Mouse (Mus musculus) right cerebral cortex, adult 18-20 months (tissue): ENCODE data around the gene Ski.

Source experiments
- DNase-seq: peaks from one replicate; pipeline ENCODE4 v3.0.0; 2022; ENCODE audit warnings: mixed read lengths

Ski gene

DNA sequence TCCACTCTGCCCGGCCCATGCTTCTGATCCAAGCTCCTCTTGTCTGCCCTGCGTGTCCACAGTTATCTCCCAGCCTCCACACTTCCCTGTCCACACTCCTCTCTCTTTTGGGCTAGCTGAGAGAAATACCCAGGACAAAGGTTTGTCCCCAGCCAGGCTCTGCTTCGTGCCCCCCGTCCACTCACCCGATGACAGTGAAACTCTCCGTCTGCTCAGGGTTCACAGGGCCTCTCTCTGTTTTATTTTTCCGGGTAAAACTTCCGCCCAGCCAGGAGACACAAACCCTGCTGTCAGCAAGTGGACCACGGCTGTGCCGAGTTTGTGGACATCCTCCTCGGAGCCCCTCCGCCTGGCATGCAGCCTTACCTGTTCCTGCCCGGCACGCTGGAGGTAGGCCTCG is 94.0 kb downstream of the Ski start:
- no peak for DNase-seq

DNA sequence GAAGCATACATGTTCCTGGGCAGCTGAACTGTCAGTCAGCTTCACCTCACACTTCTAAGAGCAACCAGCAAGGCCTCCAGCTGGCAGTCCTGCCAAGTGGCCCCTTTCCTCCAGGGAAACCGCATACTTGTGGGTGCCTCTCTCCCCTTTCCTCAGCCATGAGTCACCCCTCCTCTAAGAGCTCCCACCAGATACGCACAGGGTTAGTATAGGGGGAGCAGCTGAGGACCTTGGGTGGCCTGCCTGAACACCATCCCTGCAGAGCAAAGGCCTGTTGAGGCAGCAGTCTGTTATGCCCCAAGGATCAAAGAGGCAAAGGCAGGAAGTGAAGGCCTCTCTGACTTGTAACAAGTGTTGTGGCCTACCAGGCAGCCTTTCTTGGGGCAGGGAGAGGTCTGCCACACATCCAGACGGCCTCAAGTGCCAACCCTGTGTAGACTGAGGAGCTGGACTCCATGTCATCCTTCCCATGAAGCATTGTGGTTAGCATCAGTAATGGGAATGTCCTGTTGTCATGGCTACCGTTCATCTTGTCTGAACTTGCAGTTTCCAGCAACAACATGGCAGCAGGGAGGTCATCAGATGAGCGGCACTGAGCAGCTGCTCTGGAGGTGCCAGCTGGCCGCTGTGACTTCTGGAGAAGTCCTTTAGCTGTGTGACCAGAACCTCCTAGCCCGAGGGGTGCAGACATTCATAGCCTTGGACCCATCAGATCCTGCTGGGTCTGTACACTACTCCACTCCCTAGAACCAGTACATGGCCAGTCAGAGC is 95.6 kb downstream of the Ski start:
- DNase-seq: no peak

DNA sequence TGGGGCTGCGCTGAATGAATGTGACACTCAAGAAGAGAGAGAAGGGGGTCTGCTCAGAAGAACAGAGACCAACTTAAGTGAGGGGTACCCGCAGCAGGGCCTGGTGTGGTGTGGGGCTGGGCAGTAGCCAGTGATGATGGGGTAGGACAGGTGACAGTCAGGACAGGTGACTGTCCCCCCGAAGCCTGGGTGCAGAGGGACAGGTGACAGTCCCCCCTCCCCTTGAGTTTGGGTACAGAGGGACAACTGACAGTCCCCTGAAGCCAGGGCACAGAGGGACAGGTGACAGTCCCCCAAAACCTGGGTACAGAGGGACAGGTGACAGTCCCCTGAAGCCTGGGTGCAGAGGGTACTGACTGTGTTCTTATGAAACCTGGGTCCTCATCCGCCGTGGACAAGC is 96.2 kb downstream of the Ski start:
- DNase-seq: no peak

DNA sequence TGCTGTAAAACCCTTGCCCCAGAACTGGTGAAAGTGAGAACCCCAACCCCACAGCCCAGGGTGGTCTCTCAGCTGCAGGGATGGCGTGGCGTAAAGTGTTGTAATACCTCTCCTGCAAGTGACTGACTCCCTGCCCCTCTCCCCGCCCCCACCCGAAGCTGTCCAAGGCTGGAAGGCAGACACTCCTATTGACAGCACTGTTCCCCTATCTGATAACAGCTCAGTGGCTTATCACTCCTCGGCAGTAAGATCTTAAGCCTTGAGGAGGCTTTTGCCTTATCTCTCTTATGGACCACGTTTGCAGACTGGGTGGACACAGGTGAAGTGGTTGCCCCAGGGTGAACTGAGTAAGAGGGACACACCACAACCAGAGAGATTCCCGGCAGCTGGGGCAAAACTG is 97.1 kb downstream of the Ski start:
- no peak for DNase-seq

DNA sequence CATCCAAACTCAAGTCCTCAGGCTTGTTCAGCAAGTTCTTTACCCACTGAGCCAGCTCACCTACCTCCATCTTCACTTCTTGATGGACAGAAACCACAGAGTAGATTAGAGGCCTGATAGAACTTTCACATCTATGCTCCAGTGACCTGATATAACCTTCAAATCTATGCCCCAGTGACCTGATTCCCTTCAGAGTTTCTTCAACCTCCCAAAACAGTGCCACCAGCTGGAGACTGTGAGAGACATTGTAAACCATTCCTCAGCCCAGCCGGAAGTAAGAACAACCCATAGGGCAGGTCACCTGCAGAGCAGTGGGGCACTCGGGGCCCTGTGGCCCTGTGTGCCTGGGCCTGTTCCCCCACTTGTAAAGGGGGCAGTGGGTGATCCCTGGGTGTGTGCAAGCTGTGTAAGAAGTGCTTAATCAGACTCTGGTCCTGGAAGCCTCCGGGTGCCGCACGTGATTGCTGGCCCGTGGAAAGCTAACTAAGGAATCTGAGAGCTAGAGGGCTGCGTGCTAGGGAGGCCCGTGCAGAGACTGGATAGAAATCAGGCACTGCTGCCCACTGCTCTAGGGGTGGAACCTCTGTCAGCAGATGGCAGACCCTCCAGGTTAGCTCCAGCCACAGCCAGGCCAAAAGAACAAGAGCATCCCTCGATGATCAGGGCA is 98.4 kb downstream of the Ski start:
- DNase-seq: no peak

DNA sequence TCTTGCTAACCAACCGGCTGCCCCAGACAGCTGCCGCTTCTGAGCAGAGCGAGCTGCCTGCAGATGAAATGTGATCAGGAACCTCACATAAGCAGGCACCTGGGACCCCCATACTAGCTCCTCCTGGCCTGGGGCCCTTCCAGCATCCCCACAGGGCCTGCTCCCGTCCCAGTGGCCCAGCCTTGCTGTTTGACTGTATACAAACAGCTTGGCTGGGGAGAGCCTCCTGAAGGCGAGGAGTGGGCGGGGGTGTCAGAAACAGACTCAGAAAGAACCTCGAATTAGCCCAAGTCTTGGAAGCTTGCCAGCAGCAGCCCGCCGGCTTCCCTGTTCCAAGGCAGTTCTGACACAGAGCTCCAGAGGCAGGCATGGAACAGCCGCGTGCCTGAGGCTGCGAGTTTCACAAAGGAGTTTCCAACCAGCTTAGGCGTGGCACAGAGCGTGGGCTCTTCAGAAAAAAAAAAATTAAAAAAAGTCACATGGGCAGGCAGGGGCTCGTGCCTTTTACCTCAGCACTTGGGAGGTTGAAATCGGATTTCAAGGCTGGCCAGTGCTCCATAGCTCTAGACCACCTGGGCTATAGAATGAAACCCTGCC is 99.8 kb downstream of the Ski start:
- DNase-seq: peak; percentile 98

DNA sequence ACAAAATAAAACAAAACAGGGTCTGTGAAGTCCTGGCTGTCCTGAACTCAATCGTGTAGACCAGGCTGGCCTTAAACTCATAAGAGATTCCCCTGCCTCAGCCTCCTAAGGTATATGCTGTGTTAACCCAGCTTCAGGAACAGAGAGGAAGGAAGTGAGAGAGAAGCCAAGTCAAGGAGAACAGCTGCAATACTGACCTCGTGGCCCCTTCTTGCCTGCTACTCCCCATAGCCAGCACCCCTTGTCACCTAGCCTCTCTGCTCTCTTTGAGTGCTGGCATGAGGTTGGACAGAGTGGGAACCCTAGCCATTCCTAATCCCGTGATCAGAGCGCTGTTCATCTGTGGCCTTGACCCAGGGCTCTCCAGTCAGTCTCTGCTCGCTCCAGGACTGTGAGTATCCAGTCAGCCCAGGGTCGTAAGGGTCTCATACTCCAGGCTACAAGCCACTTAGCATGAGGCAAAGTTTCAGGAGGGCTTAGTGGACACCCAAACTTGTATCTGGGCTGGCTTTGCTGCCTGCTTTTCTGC is 100.4 kb downstream of the Ski start:
- DNase-seq: no peak

DNA sequence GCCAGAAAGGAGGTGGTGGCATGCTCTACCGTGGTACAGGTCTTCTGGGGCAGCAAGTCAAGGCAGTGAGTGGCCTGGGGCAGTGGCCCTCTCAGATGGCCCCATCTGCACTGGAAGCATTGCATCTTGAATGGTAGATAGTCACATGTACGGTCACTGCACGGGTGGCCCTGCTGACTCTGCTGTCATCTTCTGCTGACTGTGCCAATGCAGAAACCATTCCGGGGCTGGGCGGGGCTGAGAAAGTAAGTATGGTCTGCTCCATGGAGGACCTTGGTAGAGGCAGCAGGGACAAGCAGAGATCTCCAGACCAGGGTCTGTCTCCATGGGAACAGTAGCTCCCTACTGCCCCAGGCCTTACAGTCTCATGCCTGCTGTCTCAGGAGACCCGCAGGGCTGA is 101.2 kb downstream of the Ski start:
- DNase-seq: no peak

DNA sequence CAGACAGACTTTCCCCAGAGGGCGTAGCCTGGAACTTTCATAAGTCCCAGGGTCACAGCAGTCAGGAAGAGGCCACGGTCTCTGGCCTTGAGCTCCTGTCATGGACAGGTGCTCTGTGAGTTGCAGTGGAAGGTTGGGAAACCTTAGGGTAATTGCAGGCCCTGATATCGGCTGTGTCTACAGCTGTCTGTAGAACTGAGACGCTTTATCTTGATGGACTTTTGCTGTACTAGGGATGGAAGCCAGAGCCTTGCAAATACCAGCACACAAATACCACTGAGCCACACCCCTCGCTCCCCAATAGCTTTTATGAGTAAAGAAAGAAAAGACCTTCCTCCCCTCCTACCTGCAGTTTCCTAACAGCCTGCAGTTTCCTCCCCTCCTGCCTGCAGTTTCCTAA is 101.8 kb downstream of the Ski start:
- no peak for DNase-seq

DNA sequence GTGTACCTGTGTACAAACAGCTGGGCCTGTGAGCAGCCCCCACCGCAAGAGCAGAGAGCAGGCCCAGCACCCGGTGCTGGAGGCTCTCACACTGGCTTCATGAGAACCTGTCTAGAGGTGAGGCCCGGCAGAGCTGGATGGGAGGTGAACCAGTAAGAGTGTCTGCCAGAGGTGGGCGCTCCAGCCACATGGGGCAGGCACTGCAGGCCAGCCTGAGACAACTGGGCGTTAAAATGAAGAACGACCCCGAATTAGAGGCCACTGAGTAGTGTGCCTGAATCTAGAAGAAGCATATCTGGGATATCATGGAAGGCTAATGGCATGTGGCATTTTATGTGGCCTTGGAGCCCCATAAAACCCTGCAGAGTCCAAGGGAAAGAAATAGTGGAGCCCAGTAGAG is 102.4 kb downstream of the Ski start:
- no peak for DNase-seq

DNA sequence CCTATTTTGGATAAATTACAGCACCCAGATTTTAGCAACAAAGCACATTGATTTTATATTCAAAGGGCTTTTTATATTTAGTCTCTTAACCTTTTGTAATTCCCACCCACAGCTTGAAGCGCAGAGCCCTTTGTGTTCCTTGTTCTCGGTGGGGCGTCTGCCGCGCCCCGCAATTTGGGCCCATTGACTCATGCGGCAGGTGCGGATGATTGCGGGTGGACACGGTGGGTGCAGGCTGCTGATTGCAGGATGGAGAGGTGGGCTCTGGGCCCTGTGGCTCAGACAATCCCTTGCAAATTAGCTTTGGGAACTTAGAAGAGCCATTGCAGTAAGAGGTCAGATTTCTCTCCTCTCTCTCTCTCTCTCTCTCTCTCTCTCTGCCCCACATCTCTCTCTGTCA is 104.1 kb downstream of the Ski start:
- DNase-seq: no peak

DNA sequence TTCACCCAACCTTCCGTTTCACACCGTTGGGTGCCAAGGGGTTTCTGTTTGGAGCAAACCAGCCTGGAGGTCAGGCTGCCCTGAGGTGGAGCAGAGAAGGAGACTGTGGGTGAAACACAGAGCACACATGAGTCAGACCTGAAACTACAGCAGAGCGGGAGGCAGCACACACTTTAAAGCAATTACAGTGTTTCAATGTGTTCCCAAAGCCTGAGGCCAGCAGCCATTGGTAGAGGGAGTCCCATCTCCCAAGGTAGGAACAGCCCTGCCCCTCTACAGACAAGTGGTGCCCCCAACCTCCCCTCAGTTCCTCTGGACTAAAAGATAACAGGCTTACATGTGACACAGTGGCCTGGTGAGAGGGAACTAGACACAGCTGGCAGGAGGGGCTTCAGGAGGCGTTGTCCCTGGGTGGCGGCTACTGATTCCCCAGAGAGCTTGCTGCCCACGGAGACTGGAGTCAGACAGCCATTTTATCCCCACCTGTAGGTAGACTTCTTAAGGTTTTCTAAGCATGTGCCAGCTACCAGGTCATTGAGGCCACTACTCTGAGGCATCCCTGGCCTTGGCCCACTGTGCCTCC is 104.9 kb downstream of the Ski start:
- DNase-seq: no peak

DNA sequence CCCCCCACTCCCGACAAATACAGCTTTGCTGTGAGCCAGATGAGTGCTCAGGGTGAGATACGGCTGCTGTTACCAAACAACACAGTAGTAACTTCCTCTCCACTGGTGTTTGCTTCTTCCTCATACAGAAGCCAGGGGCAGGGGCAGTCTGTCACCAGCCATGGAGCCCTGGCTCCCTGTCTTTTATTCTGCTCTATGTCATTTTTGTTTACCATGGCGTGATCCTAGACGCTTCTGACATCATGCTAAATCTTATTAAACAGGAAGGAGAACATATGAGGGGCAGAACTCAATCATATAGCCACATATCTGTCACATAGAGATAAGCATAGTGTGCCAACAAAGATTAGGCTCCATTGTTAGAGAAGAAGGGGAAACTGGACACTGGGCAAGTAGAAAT is 105.8 kb downstream of the Ski start:
- no peak for DNase-seq

DNA sequence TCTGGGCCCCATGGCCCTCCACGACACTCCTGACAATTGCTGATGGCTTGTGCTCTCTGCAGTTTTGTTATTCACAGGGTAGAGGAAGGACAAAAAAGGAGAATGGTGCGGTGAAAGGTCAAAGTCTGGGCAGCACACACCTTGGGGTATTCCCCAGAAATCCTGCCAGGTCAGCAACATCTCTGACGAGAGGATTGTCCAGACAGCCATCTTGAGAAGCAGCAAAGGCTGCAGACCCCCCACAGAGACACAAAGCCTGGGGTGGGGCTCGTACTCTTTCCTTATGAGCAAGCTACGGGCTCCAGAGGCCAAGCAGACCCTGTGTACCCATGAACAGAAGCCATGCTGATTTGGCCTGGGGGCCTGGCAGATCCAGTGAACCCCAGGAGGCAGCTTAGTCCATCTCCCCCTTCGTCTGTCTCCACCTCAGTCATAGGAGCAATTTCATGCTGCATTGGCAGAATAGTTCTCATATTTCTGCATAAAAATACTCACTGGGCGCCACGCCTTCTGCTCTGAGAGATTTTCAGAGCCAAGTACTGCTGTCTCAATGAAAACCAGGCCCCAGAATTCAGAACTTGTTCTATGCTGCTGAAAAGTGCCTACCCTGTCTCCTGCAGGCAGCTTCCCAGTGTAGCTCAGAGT is 108.5 kb downstream of the Ski start:
- DNase-seq: peak; percentile 33

DNA sequence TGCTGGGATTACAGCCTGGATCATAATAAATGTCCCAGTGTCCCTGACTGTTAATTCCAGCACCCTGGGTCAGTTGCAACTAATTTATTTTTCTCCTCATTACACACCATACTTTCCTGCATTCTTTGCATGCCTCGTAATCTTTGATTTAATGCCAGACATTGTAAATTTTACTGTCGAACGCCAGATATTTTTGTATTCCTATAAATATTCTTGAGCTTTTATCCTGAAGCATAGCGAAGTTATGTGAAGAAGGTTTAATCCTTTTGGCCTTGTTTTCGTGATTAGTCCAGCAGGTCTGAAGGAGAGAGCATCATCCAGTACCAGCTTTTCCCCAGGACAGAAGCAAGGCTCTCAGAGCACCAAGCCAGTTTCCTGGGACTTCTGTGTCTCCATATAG is 112.9 kb downstream of the Ski start:
- no peak for DNase-seq

DNA sequence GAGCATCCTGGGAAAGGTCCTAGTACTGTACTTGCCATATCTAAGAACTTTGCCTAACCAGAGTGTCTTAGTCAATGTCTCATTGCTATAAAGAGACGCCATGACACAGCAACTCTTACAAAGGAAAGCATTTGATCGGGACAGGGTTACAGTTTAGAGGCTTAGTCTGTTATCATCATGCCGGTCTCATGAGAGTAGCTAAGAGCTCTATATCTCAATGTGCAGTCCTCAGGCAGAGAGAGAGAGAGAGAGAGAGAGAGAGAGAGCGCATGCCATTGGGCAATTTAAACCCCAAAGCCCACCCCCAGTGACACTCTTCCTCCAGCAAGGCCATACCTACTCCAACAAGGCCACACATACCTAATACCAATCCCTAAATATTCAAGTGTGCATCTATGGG is 114.5 kb downstream of the Ski start:
- no peak for DNase-seq
